Comparison of ENCODE assay signal across 22 mouse cellular contexts in genomic region chr2:104468419-104468818, GRCm38 (mm10). TPM values are rescaled to one million over a fixed set of nuclear protein-coding genes. Genes with fewer than 3 reads are reported as not detected.
DNase-seq lines count a peak whose midpoint lies in the region; ATAC-seq and TF ChIP-seq lines count a peak whose summit lies in the region.
"Had no signal": no experiment of that assay in that cellular context is flagged by ENCODE, and none has a peak within 500 bp of the region (broad histone marks: within the 10 kb centered on the region; RNA-seq: fewer than 3 reads in every experiment).

No protein-coding gene starts in this region.

- peak; percentile 53; the same call in 1 of the 2 replicates for ATAC-seq in cerebellum, adult (ENCODE audit: insufficient number of reproducible peaks, low FRiP score, low TSS enrichment)
- no peak for ATAC-seq in kidney, embryonic 15.5 days (replicated peaks; ENCODE audit: low FRiP score)
- ATAC-seq: CD4-positive, CD25-positive, alpha-beta regulatory T cell, adult 4 months; forebrain, embryonic 15.5 days; intestine, embryonic 15.5 days had no signal

- intact Hi-C loops in heart, adult 2 months (cut with DNase I) = no loop called here
- intact Hi-C loops in heart, postnatal 14 days (cut with DNase I) = no loop called here

- WGBS in heart, adult 2 months = 28% methylated on average over 5 of the region's 5 CpGs
- WGBS in kidney, embryonic 15.5 days = 78% methylated on average over 5 of the region's 5 CpGs
- WGBS in thymus, adult 2 months = 90% methylated on average over 5 of the region's 5 CpGs

- no peaks in the 10 kb centered on the region for H3K27me3 ChIP-seq in heart, adult 2 months (ENCODE audit: control insufficient read depth, insufficient read depth, low read length)
- no peaks in the 10 kb centered on the region for H3K27me3 ChIP-seq in kidney, embryonic 15.5 days
- H3K27me3 ChIP-seq in thymus, adult 2 months (ENCODE audit: control insufficient read depth, insufficient read depth, low read length) = no peaks in the 10 kb centered on the region
- H3K27me3 ChIP-seq: forebrain, embryonic 15.5 days; intestine, embryonic 15.5 days; limb, embryonic 15.5 days had no signal

- no peak overlapping the region for H3K9ac ChIP-seq in heart, adult 2 months (ENCODE audit: low read depth, low read length)
- H3K9ac ChIP-seq in kidney, embryonic 15.5 days = no peak overlapping the region
- H3K9ac ChIP-seq: forebrain, embryonic 15.5 days; hindbrain, embryonic 14.5 days; intestine, embryonic 15.5 days; limb, embryonic 15.5 days had no signal

- H3K27ac ChIP-seq in heart, adult 2 months = peak overlapping the region; percentile 87
- H3K27ac ChIP-seq in kidney, embryonic 15.5 days = no peak overlapping the region
- no peak overlapping the region for H3K27ac ChIP-seq in thymus, adult 2 months (ENCODE audit: control insufficient read depth, insufficient read depth, low read length)
- H3K27ac ChIP-seq: forebrain, embryonic 15.5 days; hindbrain, embryonic 14.5 days; intestine, embryonic 15.5 days; kidney, postnatal 0 days; limb, embryonic 15.5 days had no signal

- peaks cover 41% of the 10 kb centered on the region for H3K36me3 ChIP-seq in heart, adult 2 months (ENCODE audit: control insufficient read depth, insufficient read depth, low read length)
- peaks cover 12% of the 10 kb centered on the region for H3K36me3 ChIP-seq in kidney, embryonic 15.5 days
- peaks cover 5% of the 10 kb centered on the region; the same call in 1 of the 2 replicates for H3K36me3 ChIP-seq in thymus, adult 2 months (ENCODE audit: control insufficient read depth, insufficient read depth, low read length)
- H3K36me3 ChIP-seq: forebrain, embryonic 15.5 days; intestine, embryonic 15.5 days had no signal

- peaks cover 11% of the 10 kb centered on the region for H3K79me2 ChIP-seq in heart, adult 2 months (replicated peaks; ENCODE audit: control insufficient read depth, insufficient read depth, low read length)

- TF ChIP-seq EP300 in heart, adult 2 months (IDR thresholded peaks at IDR 0.05; ENCODE audit: insufficient read depth, low read depth, low read length) = no peak

- H3K9me3 ChIP-seq in kidney, embryonic 15.5 days (replicated peaks) = no peaks in the 10 kb centered on the region
- H3K9me3 ChIP-seq: forebrain, embryonic 15.5 days; G1E; intestine, embryonic 15.5 days; limb, embryonic 15.5 days had no signal

- TF ChIP-seq CTCF in heart, adult 2 months (IDR thresholded peaks at IDR 0.05) = no peak
- no peak for TF ChIP-seq CTCF in thymus, adult 2 months (IDR thresholded peaks at IDR 0.05; ENCODE audit: borderline replicate concordance, control insufficient read depth, extremely low read depth, insufficient read depth, low read length, poor library complexity)

- no peak for DNase-seq in cerebellum, postnatal 14 days
- no peak for DNase-seq in heart, adult 2 months
- no peak for DNase-seq in heart, postnatal 14 days
- peak; percentile 68 for DNase-seq in right cerebral cortex, adult 18-20 months
- DNase-seq in right cerebral cortex, postnatal 4 days = no peak
- DNase-seq in thymus, adult 2 months = no peak
- DNase-seq: cerebellum, adult 11 months; cerebellum, postnatal 36 days; lung, postnatal 14 days; right cerebral cortex, postnatal 25 days; thymus, postnatal 36 days had no signal

- no peak overlapping the region for H3K4me2 ChIP-seq in kidney, embryonic 15.5 days
- H3K4me2 ChIP-seq: forebrain, embryonic 15.5 days; hindbrain, embryonic 14.5 days; intestine, embryonic 15.5 days; limb, embryonic 15.5 days had no signal

- peaks cover 26% of the 10 kb centered on the region for H3K4me1 ChIP-seq in heart, adult 2 months (ENCODE audit: control insufficient read depth, insufficient read depth, low read length)
- peaks cover 5% of the 10 kb centered on the region; the same call in 1 of the 2 replicates for H3K4me1 ChIP-seq in kidney, embryonic 15.5 days
- no peaks in the 10 kb centered on the region for H3K4me1 ChIP-seq in thymus, adult 2 months (replicated peaks; ENCODE audit: control insufficient read depth, insufficient read depth, low read length)

- no peak for TF ChIP-seq POLR2A in heart, adult 2 months (IDR thresholded peaks at IDR 0.05; ENCODE audit: insufficient read depth, low read depth, low read length)
- TF ChIP-seq POLR2A in thymus, adult 2 months (IDR thresholded peaks at IDR 0.05; ENCODE audit: control insufficient read depth, extremely low read depth, insufficient read depth, low read length, poor library complexity) = no peak

- H3K4me3 ChIP-seq in heart, adult 2 months = no peak overlapping the region
- no peak overlapping the region for H3K4me3 ChIP-seq in kidney, embryonic 15.5 days (replicated peaks)
- H3K4me3 ChIP-seq in thymus, adult 2 months (ENCODE audit: control insufficient read depth, insufficient read depth, low read length) = no peak overlapping the region
- H3K4me3 ChIP-seq: forebrain, embryonic 15.5 days; intestine, embryonic 15.5 days; limb, embryonic 15.5 days had no signal

RNA-seq across cellular contexts. Expression of gene Hipk3, which starts 25.8 kb away (rescaled TPM):
- total RNA-seq in heart, adult 2 months (2021) = 100 to 1,000 TPM; 206 to 229 TPM
- polyA plus RNA-seq in heart, adult 2 months (2012; rRNA removed) = 66.9 and 147 TPM in 2 replicates
- 100 to 1,000 TPM; 178 to 179 TPM for total RNA-seq in heart, postnatal 14 days (2021)
- 12.1 and 12.4 TPM in 2 replicates for polyA plus RNA-seq in kidney, embryonic 15.5 days (2015; fragmentation: Nextera tagmentation; extraction: Ambion mirVana)
- polyA plus RNA-seq in thymus, adult 2 months (2012; rRNA removed) = 28.5 and 28.6 TPM in 2 replicates

RNA-seq across cellular contexts. Expression of gene D430041D05Rik, which starts 57.6 kb away (rescaled TPM):
- total RNA-seq in heart, adult 2 months (2021) = under 1 TPM; 0.05 to 0.08 TPM
- polyA plus RNA-seq in heart, adult 2 months (2012; rRNA removed) = 0.02 and 0.09 TPM in 2 replicates
- 1 to 10 TPM in 1 of 2 experiments, under 1 TPM in 1; 0.10 to 1.4 TPM for total RNA-seq in heart, postnatal 14 days (2021)
- polyA plus RNA-seq in kidney, embryonic 15.5 days (2015; fragmentation: Nextera tagmentation; extraction: Ambion mirVana) = 0.49 and 0.66 TPM in 2 replicates
- polyA plus RNA-seq in thymus, adult 2 months (2012; rRNA removed) = 3.0 and 3.3 TPM in 2 replicates
- total RNA-seq: megakaryocyte-erythroid progenitor cell, adult 5-6 weeks had no signal
- polyA plus RNA-seq: CD4-positive, CD25-positive, alpha-beta regulatory T cell, adult 4 months; liver, embryonic 16.5 days had no signal
